Comparison of ENCODE assay signal across 13 mouse cellular contexts in the genomic region with DNA sequence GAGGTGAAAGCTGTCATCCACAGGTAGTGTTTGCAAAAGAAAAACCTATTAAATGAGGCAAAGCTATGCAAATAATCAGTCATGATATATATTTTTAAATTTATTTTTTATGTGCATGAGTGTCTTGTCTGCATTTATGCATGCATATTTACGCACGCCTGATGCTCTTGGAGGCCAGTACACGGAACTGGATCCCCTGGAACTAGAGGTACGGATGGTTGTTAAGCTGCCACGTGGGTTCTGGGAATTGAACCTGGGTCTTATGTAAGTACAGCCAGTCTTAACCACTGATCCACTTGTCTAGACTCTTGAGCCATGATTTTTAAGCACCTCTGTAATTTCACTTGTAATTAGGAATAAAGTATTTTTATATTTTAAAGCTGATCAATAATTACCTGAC. TPM values are rescaled to one million over a fixed set of nuclear protein-coding genes. Genes with fewer than 3 reads are reported as not detected.
DNase-seq lines count a peak whose midpoint lies in the region.
"Had no signal": no experiment of that assay in that cellular context is flagged by ENCODE, and none has a peak within 500 bp of the region (broad histone marks: within the 10 kb centered on the region; RNA-seq: fewer than 3 reads in every experiment).

No protein-coding gene starts in this region.

- peak; percentile 28 for DNase-seq in gastrocnemius, adult 18-20 months (ENCODE audit: low spot score)
- DNase-seq in gastrocnemius, postnatal 25 days: no peak
- peak; percentile 8 to 9 for DNase-seq in gastrocnemius, adult 8-10 months (ENCODE audit: low spot score in 2 of 2)
- DNase-seq in gastrocnemius, postnatal 14 days: no peak
- DNase-seq in skeletal muscle tissue, adult 2 months (ENCODE audit: low read depth, low spot score): peak; percentile 81
- DNase-seq: adrenal gland, adult 8-10 months; adrenal gland, postnatal 14 days; adrenal gland, postnatal 36 days; B cell, adult 2 months; cerebellum, adult 11-12 months; cerebellum, postnatal 10 days; cerebellum, postnatal 25 days had no signal

- intact Hi-C loops in gastrocnemius, postnatal 14 days (cut with DNase I; ENCODE audit: low total_unique reads): loop anchor here (10.0 kb wide), 1 partner anchor 408 kb away; no protein-coding TSS in a partner anchor

RNA-seq across cellular contexts. Expression of a gene that starts 56.4 kb away (rescaled TPM):
- total RNA-seq in gastrocnemius, adult 18-20 months (2021): under 1 TPM; 0.21 to 0.32 TPM
- under 1 TPM; 0.64 to 0.94 TPM for total RNA-seq in gastrocnemius, postnatal 25 days (2021)
- under 1 TPM in 3 of 4 experiments, not detected in 1; 0.24 to 0.40 (median 0.29) TPM for total RNA-seq in gastrocnemius, adult 8-10 months (2022)
- 1 to 10 TPM; 1.9 to 2.7 TPM for total RNA-seq in gastrocnemius, postnatal 14 days (2021)
- total RNA-seq: adrenal gland, adult 18-20 months had no signal

Comparison
In these comparisons a context has a peak if more than half of its experiments do, and no peak if none do; other contexts are left out.
1. DNase-seq: peak in gastrocnemius, adult 18-20 months (single experiment), gastrocnemius, adult 8-10 months (2 of 2) and skeletal muscle tissue, adult 2 months (single experiment); none in gastrocnemius, postnatal 25 days (single experiment) and gastrocnemius, postnatal 14 days (single experiment).